In genomic region chr2:75985124-75985523, GRCm38 (mm10) we compare ENCODE assay signal across 8 mouse cellular contexts. TPM values are rescaled to one million over a fixed set of nuclear protein-coding genes. Genes with fewer than 3 reads are reported as not detected.
DNase-seq lines count a peak whose midpoint lies in the region; ATAC-seq lines count a peak whose summit lies in the region.

No protein-coding gene starts in this region.

- no peak overlapping the region for H3K4me3 ChIP-seq in neural tube, embryonic 13.5 days

- peaks cover 59% of the 10 kb centered on the region for H3K4me1 ChIP-seq in neural tube, embryonic 13.5 days (replicated peaks)

- 0 out of 2 replicates have a peak overlapping the region, but pooled peaks have one; percentile 14 for H3K4me2 ChIP-seq in neural tube, embryonic 13.5 days

- peak overlapping the region; percentile 79 for H3K27ac ChIP-seq in neural tube, embryonic 13.5 days (replicated peaks)

- peak overlapping the region; percentile 32; the same call in 1 of the 2 replicates for H3K9ac ChIP-seq in neural tube, embryonic 13.5 days

- peak; percentile 20 for ATAC-seq in neural tube, embryonic 13.5 days (ENCODE audit: low read depth)

- no peaks in the 10 kb centered on the region for H3K36me3 ChIP-seq in neural tube, embryonic 13.5 days

- H3K27me3 ChIP-seq in neural tube, embryonic 13.5 days: no peaks in the 10 kb centered on the region

- DNase-seq in B cell, adult 2 months: peak; percentile 50 to 53
- peak; percentile 85 for DNase-seq in NIH3T3 (ENCODE audit: low read depth)
- DNase-seq in embryo, embryonic 10 days (ENCODE audit: low spot score): peak; percentile 91
- peak; percentile 58 to 70 for DNase-seq in heart, postnatal 10 days
- DNase-seq in kidney, postnatal 36 days: peak; percentile 70 to 78
- DNase-seq in lung, adult 18-20 months: peak; percentile 30 to 52
- peak; percentile 46 for DNase-seq in thymus, postnatal 25 days

- H3K9me3 ChIP-seq in neural tube, embryonic 13.5 days: no peaks in the 10 kb centered on the region

- WGBS in neural tube, embryonic 13.5 days: 4% methylated on average over 2 of the region's 2 CpGs

- intact Hi-C loops in heart, postnatal 10 days (cut with DNase I): loop anchor here (5.0 kb wide), 1 partner anchor 127 kb away; no protein-coding TSS in a partner anchor

RNA-seq across cellular contexts. Expression of gene Ttc30a1, which starts 3.4 kb away (rescaled TPM):
- 1 to 10 TPM; 2.7 to 3.6 TPM for total RNA-seq in heart, postnatal 10 days (2021)
- 7.9 TPM in 2 replicates for polyA plus RNA-seq in neural tube, embryonic 13.5 days (2015; fragmentation: Nextera tagmentation; extraction: Ambion mirVana)

RNA-seq across cellular contexts. Expression of gene Ttc30a2, which starts 7.2 kb away (rescaled TPM):
- 1 to 10 TPM; 1.0 to 1.6 TPM for total RNA-seq in heart, postnatal 10 days (2021)
- 0.65 and 1.1 TPM in 2 replicates for polyA plus RNA-seq in neural tube, embryonic 13.5 days (2015; fragmentation: Nextera tagmentation; extraction: Ambion mirVana)

RNA-seq across cellular contexts. Expression of gene Ttc30b, which starts 46.7 kb away (rescaled TPM):
- 10 to 100 TPM; 13.6 to 14.9 TPM for total RNA-seq in heart, postnatal 10 days (2021)
- 16.0 and 16.6 TPM in 2 replicates for polyA plus RNA-seq in neural tube, embryonic 13.5 days (2015; fragmentation: Nextera tagmentation; extraction: Ambion mirVana)

Comparison
In these comparisons a context has a peak if more than half of its experiments do, and no peak if none do; other contexts are left out.
1. DNase-seq: peak in every context shown above with its lines; median percentile 91 in embryo, embryonic 10 days; 85 in NIH3T3; 74 in kidney, postnatal 36 days; 64 in heart, postnatal 10 days; 52 in B cell, adult 2 months; 46 in thymus, postnatal 25 days; 41 in lung, adult 18-20 months.